13 mouse cellular contexts compared by ENCODE assay signal in genomic region chr9:86701264-86701663, GRCm38 (mm10). TPM values are rescaled to one million over a fixed set of nuclear protein-coding genes. Genes with fewer than 3 reads are reported as not detected.
DNase-seq lines count a peak whose midpoint lies in the region; ATAC-seq and TF ChIP-seq lines count a peak whose summit lies in the region.
"Had no signal": no experiment of that assay in that cellular context is flagged by ENCODE, and none has a peak within 500 bp of the region (broad histone marks: within the 10 kb centered on the region; RNA-seq: fewer than 3 reads in every experiment).

No protein-coding gene starts in this region.

- H3K9ac ChIP-seq in limb, embryonic 15.5 days = no peak overlapping the region
- H3K9ac ChIP-seq: hindbrain, embryonic 15.5 days; liver, embryonic 13.5 days had no signal

- no peaks in the 10 kb centered on the region for H3K27me3 ChIP-seq in limb, embryonic 15.5 days
- H3K27me3 ChIP-seq: hindbrain, embryonic 15.5 days; liver, embryonic 13.5 days had no signal

- ATAC-seq in limb, embryonic 15.5 days (ENCODE audit: insufficient number of reproducible peaks, low FRiP score, low TSS enrichment, low read depth) = peak; percentile 79
- ATAC-seq: midbrain, embryonic 16.5 days had no signal

- TF ChIP-seq CTCF in gastrocnemius, adult 2 months (IDR thresholded peaks at IDR 0.05) = no peak
- no peak for TF ChIP-seq CTCF in lung, adult 2 months (IDR thresholded peaks at IDR 0.05; ENCODE audit: insufficient read depth, low read length)
- TF ChIP-seq CTCF in embryonic fibroblast, embryonic 13.5 days (IDR thresholded peaks at IDR 0.05; ENCODE audit: borderline replicate concordance, insufficient read depth, low read length) = no peak

- WGBS in lung, adult 2 months = 33% methylated on average over 5 of the region's 5 CpGs
- 25% methylated on average over 5 of the region's 5 CpGs for WGBS in limb, embryonic 15.5 days

- H3K4me1 ChIP-seq in lung, adult 2 months (ENCODE audit: control insufficient read depth, insufficient read depth, low read length) = peaks cover 2% of the 10 kb centered on the region; the same call in 1 of the 2 replicates
- H3K4me1 ChIP-seq in embryonic fibroblast, embryonic 13.5 days (ENCODE audit: control insufficient read depth, insufficient read depth, low read length) = 0 out of 2 replicates have a peak, but pooled peaks cover 2% of the 10 kb centered on the region
- H3K4me1 ChIP-seq in limb, embryonic 15.5 days = peaks cover 3% of the 10 kb centered on the region; the same call in 1 of the 2 replicates
- H3K4me1 ChIP-seq: hindbrain, embryonic 15.5 days had no signal

- TF ChIP-seq POLR2A in lung, adult 2 months (IDR thresholded peaks at IDR 0.05; ENCODE audit: borderline replicate concordance, extremely low read depth, low read depth, low read length) = no peak
- no peak for TF ChIP-seq POLR2A in embryonic fibroblast, embryonic 13.5 days (IDR thresholded peaks at IDR 0.05; ENCODE audit: low read depth, low read length)

- no peaks in the 10 kb centered on the region for H3K9me3 ChIP-seq in limb, embryonic 15.5 days
- H3K9me3 ChIP-seq: G1E; hindbrain, embryonic 15.5 days; liver, embryonic 13.5 days had no signal

- H3K27ac ChIP-seq in gastrocnemius, adult 2 months = peak overlapping the region; percentile 79
- H3K27ac ChIP-seq in embryonic fibroblast, embryonic 13.5 days (ENCODE audit: insufficient read depth, low read length) = 0 out of 2 replicates have a peak overlapping the region, but pooled peaks have one; percentile 7
- peak overlapping the region; percentile 47; the same call in 1 of the 2 replicates for H3K27ac ChIP-seq in limb, embryonic 15.5 days
- H3K27ac ChIP-seq: hindbrain, embryonic 15.5 days; liver, embryonic 13.5 days had no signal

- DNase-seq in gastrocnemius, adult 2 months = peak; percentile 45
- DNase-seq in gastrocnemius, postnatal 25 days = no peak
- peak; percentile 17 for DNase-seq in lung, adult 2 months
- DNase-seq in lung, postnatal 25 days (ENCODE audit: low spot score) = no peak
- no peak for DNase-seq in cerebellum, postnatal 14 days
- DNase-seq in layer of hippocampus, postnatal 14 days (ENCODE audit: low spot score in 2 of 2) = no peak
- DNase-seq: liver, embryonic 13.5 days had no signal

- no peak overlapping the region for H3K4me2 ChIP-seq in limb, embryonic 15.5 days
- H3K4me2 ChIP-seq: hindbrain, embryonic 15.5 days; liver, embryonic 13.5 days had no signal

- no peaks in the 10 kb centered on the region for H3K36me3 ChIP-seq in limb, embryonic 15.5 days
- H3K36me3 ChIP-seq: G1E; hindbrain, embryonic 15.5 days; liver, embryonic 13.5 days had no signal

- intact Hi-C loops in gastrocnemius, adult 2 months (cut with DNase I) = no loop called here

- H3K4me3 ChIP-seq in gastrocnemius, adult 2 months = no peak overlapping the region
- H3K4me3 ChIP-seq in lung, adult 2 months (replicated peaks; ENCODE audit: extremely low read depth, low read depth, low read length) = no peak overlapping the region
- H3K4me3 ChIP-seq in embryonic fibroblast, embryonic 13.5 days (ENCODE audit: insufficient read depth, low read length) = no peak overlapping the region
- H3K4me3 ChIP-seq in limb, embryonic 15.5 days = no peak overlapping the region
- H3K4me3 ChIP-seq: hindbrain, embryonic 15.5 days; liver, embryonic 13.5 days had no signal

RNA-seq across cellular contexts. Expression of gene Me1, which starts 5.5 kb away (rescaled TPM):
- 100 to 1,000 TPM; 127 to 221 TPM for total RNA-seq in gastrocnemius, adult 2 months (2021)
- total RNA-seq in gastrocnemius, postnatal 25 days (2021) = 100 to 1,000 TPM; 122 to 129 TPM
- 33.8 and 62.8 TPM in 2 replicates for polyA plus RNA-seq in lung, adult 2 months (2012; rRNA removed)
- 81.3 and 94.0 TPM in 2 replicates for polyA plus RNA-seq in embryonic fibroblast, embryonic 13.5 days (2011; ENCODE audit: insufficient read length, low read depth, missing spikeins)
- polyA plus RNA-seq in limb, embryonic 15.5 days (2015; fragmentation: Nextera tagmentation; extraction: Ambion mirVana) = 31.0 and 32.4 TPM in 2 replicates
- total RNA-seq in layer of hippocampus, postnatal 14 days (2021) = 10 to 100 TPM; 84.3 to 87.7 TPM
- total RNA-seq: neutrophil, adult 5-6 weeks had no signal

RNA-seq across cellular contexts. Expression of gene Prss35, which starts 42.2 kb away (rescaled TPM):
- total RNA-seq in gastrocnemius, adult 2 months (2021) = under 1 TPM in 1 of 2 experiments, not detected in 1; 0.11 TPM
- under 1 TPM in 1 of 2 experiments, not detected in 1; 0.28 TPM for total RNA-seq in gastrocnemius, postnatal 25 days (2021)
- 0.44 and 1.0 TPM in 2 replicates for polyA plus RNA-seq in lung, adult 2 months (2012; rRNA removed)
- 7.3 and 23.0 TPM in 2 replicates for polyA plus RNA-seq in embryonic fibroblast, embryonic 13.5 days (2011; ENCODE audit: insufficient read length, low read depth, missing spikeins)
- polyA plus RNA-seq in limb, embryonic 15.5 days (2015; fragmentation: Nextera tagmentation; extraction: Ambion mirVana) = 91.6 and 94.5 TPM in 2 replicates
- total RNA-seq in layer of hippocampus, postnatal 14 days (2021) = 10 to 100 TPM; 13.3 TPM
- total RNA-seq: neutrophil, adult 5-6 weeks had no signal
- polyA plus RNA-seq: G1E had no signal

Comparison
In these comparisons a context has a peak if more than half of its experiments do, and no peak if none do; other contexts are left out.
1. DNase-seq: peak in gastrocnemius, adult 2 months (single experiment) and lung, adult 2 months (single experiment); none in gastrocnemius, postnatal 25 days (single experiment), lung, postnatal 25 days (single experiment), cerebellum, postnatal 14 days (0 of 2) and layer of hippocampus, postnatal 14 days (0 of 2).
2. H3K27ac ChIP-seq: peak in every context shown above with its lines; median percentile 79 in gastrocnemius, adult 2 months; 47 in limb, embryonic 15.5 days; 7 in embryonic fibroblast, embryonic 13.5 days.
3. RNA of gene Prss35, which starts 42.2 kb away (total RNA-seq): 13.3 TPM in layer of hippocampus, postnatal 14 days; 0.28 TPM in gastrocnemius, postnatal 25 days and 0.11 TPM in gastrocnemius, adult 2 months; every median in the first group is over 10 times any median in the second.